Mouse (Mus musculus): ENCODE measurements around the gene Cyp26a1. TPM values are rescaled to one million over a fixed set of nuclear protein-coding genes. Genes with fewer than 3 reads are reported as not detected.

Cyp26a1 gene
- polyA plus RNA-seq, 1 experiment from 2014 or later, result 0.35 TPM

DNA sequence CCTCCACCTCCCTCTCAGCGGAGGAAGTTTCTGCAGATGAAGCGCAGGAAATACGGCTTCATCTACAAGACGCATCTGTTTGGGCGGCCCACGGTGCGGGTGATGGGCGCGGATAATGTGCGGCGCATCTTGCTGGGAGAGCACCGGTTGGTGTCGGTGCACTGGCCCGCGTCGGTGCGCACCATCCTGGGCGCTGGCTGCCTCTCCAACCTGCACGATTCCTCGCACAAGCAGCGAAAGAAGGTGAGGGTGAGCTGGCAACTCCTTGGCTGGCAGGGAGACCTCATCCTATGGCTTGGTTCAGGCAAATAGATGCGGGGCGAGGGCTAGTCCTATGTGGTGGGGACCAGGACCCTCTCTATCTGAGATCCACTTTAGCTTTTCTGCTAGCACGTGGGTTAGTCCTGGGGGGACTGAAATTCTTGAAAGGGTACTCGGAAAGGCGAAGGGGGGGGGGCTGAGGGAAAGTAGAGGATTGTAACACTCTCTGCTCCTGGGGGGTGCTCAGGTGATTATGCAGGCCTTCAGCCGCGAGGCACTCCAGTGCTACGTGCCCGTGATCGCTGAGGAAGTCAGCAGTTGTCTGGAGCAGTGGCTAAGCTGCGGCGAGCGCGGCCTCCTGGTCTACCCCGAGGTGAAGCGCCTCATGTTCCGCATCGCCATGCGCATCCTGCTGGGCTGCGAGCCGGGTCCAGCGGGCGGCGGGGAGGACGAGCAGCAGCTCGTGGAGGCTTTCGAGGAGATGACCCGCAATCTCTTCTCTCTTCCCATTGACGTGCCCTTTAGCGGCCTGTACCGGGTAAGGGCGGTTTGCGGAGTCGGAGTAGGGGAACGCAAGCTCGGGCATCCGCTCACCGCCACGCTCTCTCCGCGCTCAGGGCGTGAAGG lies 919 bp downstream of the Cyp26a1 start:
- DNase-seq (ENCODE audit: low read depth, low spot score), result no peak
- in situ Hi-C loops (cut with MboI; ENCODE audit: low pct_unique_long_range_greater_than_20kb), result no loop called here

GRCm38 (mm10) chr19:37699711-37700110 lies 2.1 kb downstream of the Cyp26a1 start:
- ChIA-PET POLR2A (no interaction called here), CTCF (interaction anchor here (0.7 to 2.0 kb wide), 3 partner anchors 16 to 238 kb away, joined by 3 to 6 read pairs (median 4); no protein-coding TSS in a partner anchor)
- ATAC-seq, result no peak
- H3K27me3 ChIP-seq, result no peaks in the 10 kb centered on the region
- in situ Hi-C loops (cut with MboI; ENCODE audit: low pct_unique_long_range_greater_than_20kb), result loop anchor here (5.0 kb wide), 2 partner anchors 133 to 188 kb away; no protein-coding TSS in a partner anchor
- no peak for TF ChIP-seq CTCF (IDR thresholded peaks at IDR 0.05)
- DNase-seq (ENCODE audit: low read depth, low spot score), result no peak

More for the DNA sequence above, 919 bp downstream of the Cyp26a1 start:
- no peaks in the 10 kb centered on the region for H3K27me3 ChIP-seq
- ATAC-seq, result no peak
- CTCF ChIA-PET, result no interaction called here
- no peak for TF ChIP-seq CTCF (IDR thresholded peaks at IDR 0.05)
- POLR2A ChIA-PET, result interaction anchor here (0.6 to 1.3 kb wide), 3 partner anchors 15 to 276 kb away, joined by 3 read pairs; no protein-coding TSS in a partner anchor

- no peak for TF ChIP-seq CTCF (IDR thresholded peaks at IDR 0.05)
- in situ Hi-C loops (cut with MboI; ENCODE audit: low pct_unique_long_range_greater_than_20kb), result loop anchor here (5.0 kb wide), 2 partner anchors 130 to 185 kb away; no protein-coding TSS in a partner anchor
- ATAC-seq (no peak), DNase-seq (ENCODE audit: low read depth, low spot score) (no peak)
- ChIA-PET CTCF (interaction anchor here (1.3 to 3.7 kb wide), 4 partner anchors 9 to 185 kb away, joined by 4 to 44 read pairs (median 11); no protein-coding TSS in a partner anchor), POLR2A (interaction anchor here (0.9 to 2.1 kb wide), 3 partner anchors 11 to 179 kb away, joined by 3 to 6 read pairs (median 3); no protein-coding TSS in a partner anchor)
- H3K27me3 ChIP-seq, result no peaks in the 10 kb centered on the region
Measured at GRCm38 (mm10) chr19:37702377-37703076, 4.9 kb downstream of the Cyp26a1 start.

- ChIA-PET POLR2A (interaction anchor here (0.5 to 2.1 kb wide), 3 partner anchors 14 to 284 kb away, joined by 4 to 6 read pairs (median 5); no protein-coding TSS in a partner anchor), CTCF (interaction anchor here (0.6 to 3.7 kb wide), 31 partner anchors 10 to 233 kb away, joined by 3 to 44 read pairs (median 4); no protein-coding TSS in a partner anchor)
- no peak for ATAC-seq
- TF ChIP-seq CTCF (IDR thresholded peaks at IDR 0.05), result peak; percentile 97
- no peaks in the 10 kb centered on the region for H3K27me3 ChIP-seq
- in situ Hi-C loops (cut with MboI; ENCODE audit: low pct_unique_long_range_greater_than_20kb), result loop anchor here (5.0 kb wide), 2 partner anchors 128 to 183 kb away; no protein-coding TSS in a partner anchor
- DNase-seq (ENCODE audit: low read depth, low spot score), result no peak
Measured at GRCm38 (mm10) chr19:37703902-37704509, 6.4 kb downstream of the Cyp26a1 start.

GRCm38 (mm10) chr19:37705722-37706121 lies 8.1 kb downstream of the Cyp26a1 start:
- POLR2A ChIA-PET, result interaction anchor here (1.3 kb wide), 1 partner anchor 24 kb away, joined by 3 read pairs; no protein-coding TSS in a partner anchor

DNA sequence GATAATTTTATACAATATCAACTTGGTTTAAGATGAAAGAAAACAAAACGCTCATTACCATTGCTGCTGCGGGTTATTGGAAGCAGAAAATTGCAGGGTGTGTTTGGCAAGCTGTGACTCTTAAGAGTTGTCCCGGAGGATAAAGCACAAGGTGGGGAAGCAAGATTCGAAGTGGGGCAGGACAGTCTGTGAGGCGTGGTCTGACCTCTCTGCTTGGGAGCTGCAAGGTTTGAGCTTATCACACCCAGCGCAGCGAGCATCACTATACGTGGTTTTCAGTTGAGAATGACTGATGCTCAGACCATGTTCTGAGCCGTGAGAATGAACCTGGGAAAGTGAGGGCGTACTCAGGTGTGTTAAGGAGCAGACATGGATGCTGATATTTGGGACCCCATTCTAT lies 17.1 kb downstream of the Cyp26a1 start:
- no peaks in the 10 kb centered on the region for H3K27me3 ChIP-seq
- ChIA-PET CTCF (interaction anchor here (0.9 to 2.4 kb wide), 2 partner anchors 10 to 11 kb away, joined by 3 to 7 read pairs; no protein-coding TSS in a partner anchor), POLR2A (no interaction called here)
- in situ Hi-C loops (cut with MboI; ENCODE audit: low pct_unique_long_range_greater_than_20kb), result no loop called here
- ATAC-seq (no peak), DNase-seq (ENCODE audit: low read depth, low spot score) (no peak)
- no peak for TF ChIP-seq CTCF (IDR thresholded peaks at IDR 0.05)

More at GRCm38 (mm10) chr19:37705722-37706121, 8.1 kb downstream of the Cyp26a1 start:
- CTCF ChIA-PET, result interaction anchor here (0.9 to 3.7 kb wide), 5 partner anchors 9 to 187 kb away, joined by 3 to 44 read pairs (median 4); no protein-coding TSS in a partner anchor
- no peak for TF ChIP-seq CTCF (IDR thresholded peaks at IDR 0.05)
- in situ Hi-C loops (cut with MboI; ENCODE audit: low pct_unique_long_range_greater_than_20kb), result no loop called here
- DNase-seq (ENCODE audit: low read depth, low spot score) (no peak), ATAC-seq (no peak)
- no peaks in the 10 kb centered on the region for H3K27me3 ChIP-seq

DNA sequence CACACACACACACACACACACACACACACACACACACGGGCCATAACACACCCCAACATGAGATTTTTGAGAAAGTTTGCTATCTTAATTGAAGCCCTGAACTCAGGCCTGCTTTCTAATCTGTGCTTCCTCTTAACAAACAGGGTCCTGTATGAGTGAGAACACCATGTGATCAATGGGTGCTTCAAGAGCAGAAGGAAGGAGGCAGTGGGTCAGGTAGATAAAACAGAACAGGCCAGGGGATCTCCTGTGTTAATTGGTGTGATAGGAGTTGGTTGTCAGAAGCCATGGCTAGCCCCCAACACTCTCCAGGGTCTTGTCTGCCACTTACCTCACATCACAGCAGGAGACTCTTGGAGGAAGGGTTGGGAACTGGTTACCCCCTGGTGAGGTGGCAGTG lies 18.4 kb downstream of the Cyp26a1 start:
- CTCF ChIA-PET, result interaction anchor here (1.5 kb wide), 1 partner anchor 9 kb away, joined by 3 read pairs; no protein-coding TSS in a partner anchor
- TF ChIP-seq CTCF (IDR thresholded peaks at IDR 0.05), result no peak
- in situ Hi-C loops (cut with MboI; ENCODE audit: low pct_unique_long_range_greater_than_20kb), result no loop called here
- H3K27me3 ChIP-seq, result no peaks in the 10 kb centered on the region
- ATAC-seq (no peak), DNase-seq (ENCODE audit: low read depth, low spot score) (no peak)
- POLR2A ChIA-PET, result no interaction called here

- no peak for TF ChIP-seq CTCF (IDR thresholded peaks at IDR 0.05)
- in situ Hi-C loops (cut with MboI; ENCODE audit: low pct_unique_long_range_greater_than_20kb), result no loop called here
- ChIA-PET POLR2A (no interaction called here), CTCF (interaction anchor here (1.5 kb wide), 1 partner anchor 9 kb away, joined by 3 read pairs; no protein-coding TSS in a partner anchor)
- no peaks in the 10 kb centered on the region for H3K27me3 ChIP-seq
- DNase-seq (ENCODE audit: low read depth, low spot score), result no peak
- no peak for ATAC-seq
Measured at GRCm38 (mm10) chr19:37716524-37717175, 19.1 kb downstream of the Cyp26a1 start.

- in situ Hi-C loops (cut with MboI; ENCODE audit: low pct_unique_long_range_greater_than_20kb), result no loop called here
- DNase-seq (ENCODE audit: low read depth, low spot score), result no peak
- no peaks in the 10 kb centered on the region for H3K27me3 ChIP-seq
- no peak for TF ChIP-seq CTCF (IDR thresholded peaks at IDR 0.05)
- CTCF ChIA-PET, result interaction anchor here (1.1 kb wide), 1 partner anchor 92 kb away, joined by 3 read pairs; no protein-coding TSS in a partner anchor
- POLR2A ChIA-PET, result no interaction called here
- ATAC-seq, result no peak
Measured at GRCm38 (mm10) chr19:37719166-37719565, 21.6 kb downstream of the Cyp26a1 start.
